Mouse (Mus musculus): ENCODE data around the gene Cnp.

DNA sequence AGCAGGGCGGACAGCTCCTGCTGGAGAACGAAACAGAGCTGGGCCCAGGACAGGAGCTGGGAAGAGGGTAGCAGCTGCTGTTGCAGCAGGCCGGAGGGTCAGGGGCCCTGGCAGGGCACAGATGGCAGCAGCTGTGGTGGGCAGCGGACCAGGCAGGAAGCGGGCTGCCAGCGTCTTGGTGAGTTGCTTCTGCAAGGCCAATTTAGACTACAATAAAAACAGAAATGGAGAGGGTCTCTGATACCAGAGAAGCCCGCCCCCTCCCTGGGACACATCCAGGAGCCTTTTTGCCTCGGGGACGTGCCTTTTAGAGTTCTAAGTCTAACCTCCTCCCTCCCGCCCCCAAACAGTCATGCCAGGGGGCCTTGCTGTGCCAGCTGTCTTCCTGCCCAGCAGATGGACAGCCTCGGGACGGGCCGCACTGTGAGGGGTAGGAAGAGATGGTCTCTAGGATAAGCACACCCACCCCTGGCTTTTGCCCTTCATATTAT lies 54.2 kb downstream of the Cnp start:
- no peak for TF ChIP-seq POLR2A (IDR thresholded peaks at IDR 0.05; ENCODE audit: low read depth, low read length)
- TF ChIP-seq CTCF (conservative IDR thresholded peaks at IDR 0.05; ENCODE audit: insufficient read depth, insufficient read length, low read depth, low read length), result no peak

Measured in kidney, adult 2 months (tissue).